Mouse (Mus musculus) ES-Bruce4 (cell line): ENCODE results near the gene Arhgap15.

ENCODE experiments used
- CTCF ChIP-seq: IDR thresholded peaks from one replicate; pipeline ENCODE4 v1.8.1; 2011; ENCODE audit warnings: low read depth, low read length
- POLR2A ChIP-seq: IDR thresholded peaks from one replicate; pipeline ENCODE4 v1.8.1; 2011; ENCODE audit warnings: low read length; ENCODE audit not compliant: insufficient read depth

DNA sequence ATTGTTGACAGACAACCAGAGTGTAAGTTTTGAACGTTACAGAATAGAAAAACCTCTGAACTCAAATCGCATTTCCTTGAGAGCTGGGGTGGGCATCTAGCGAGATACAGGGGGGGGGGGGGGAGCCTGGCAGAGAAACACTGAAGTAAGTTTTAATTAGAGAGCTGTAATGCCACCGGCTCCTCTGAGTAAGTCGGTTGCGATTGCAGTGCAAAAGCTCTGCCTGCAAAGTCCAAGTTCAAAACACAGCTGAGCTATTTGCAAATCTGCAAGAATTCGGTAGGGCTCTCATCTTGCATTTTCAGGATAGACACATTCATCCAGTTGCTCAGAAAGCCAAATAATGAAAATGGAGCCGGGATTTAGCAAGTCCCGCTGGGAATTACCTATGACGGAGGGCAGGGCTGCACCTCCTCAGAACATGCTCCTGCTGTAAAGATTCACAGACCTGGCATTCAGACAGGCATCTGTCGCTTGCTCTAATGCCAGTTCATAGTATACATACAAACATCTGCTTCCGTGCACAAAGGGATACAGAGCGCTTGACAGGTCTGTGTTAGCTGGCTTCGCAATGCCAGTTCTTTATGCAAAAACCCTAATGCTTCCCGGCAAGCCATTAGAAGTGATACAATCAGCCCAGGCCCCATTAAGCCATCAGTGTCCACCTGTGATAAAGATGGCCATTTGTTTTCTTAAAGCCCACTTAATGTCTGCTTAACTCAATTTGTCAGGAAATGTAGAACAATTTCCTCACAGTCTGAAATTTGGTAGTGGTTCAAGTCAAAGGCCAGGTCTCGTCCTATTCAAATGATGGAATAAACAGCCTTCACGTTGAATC is 556.6 kb downstream of the Arhgap15 start:
- TF ChIP-seq POLR2A (no peak), CTCF (no peak)
